Mouse (Mus musculus) right cerebral cortex, postnatal 4 days (tissue): ENCODE results near the gene Srrm4.
A peak's percentile ranks its signal among the peaks of the same experiment; 100 is the strongest.

Source experiments
- DNase-seq: peaks from one replicate; pipeline ENCODE4 v3.0.0-alpha.2; 2022

The Srrm4 gene

DNA sequence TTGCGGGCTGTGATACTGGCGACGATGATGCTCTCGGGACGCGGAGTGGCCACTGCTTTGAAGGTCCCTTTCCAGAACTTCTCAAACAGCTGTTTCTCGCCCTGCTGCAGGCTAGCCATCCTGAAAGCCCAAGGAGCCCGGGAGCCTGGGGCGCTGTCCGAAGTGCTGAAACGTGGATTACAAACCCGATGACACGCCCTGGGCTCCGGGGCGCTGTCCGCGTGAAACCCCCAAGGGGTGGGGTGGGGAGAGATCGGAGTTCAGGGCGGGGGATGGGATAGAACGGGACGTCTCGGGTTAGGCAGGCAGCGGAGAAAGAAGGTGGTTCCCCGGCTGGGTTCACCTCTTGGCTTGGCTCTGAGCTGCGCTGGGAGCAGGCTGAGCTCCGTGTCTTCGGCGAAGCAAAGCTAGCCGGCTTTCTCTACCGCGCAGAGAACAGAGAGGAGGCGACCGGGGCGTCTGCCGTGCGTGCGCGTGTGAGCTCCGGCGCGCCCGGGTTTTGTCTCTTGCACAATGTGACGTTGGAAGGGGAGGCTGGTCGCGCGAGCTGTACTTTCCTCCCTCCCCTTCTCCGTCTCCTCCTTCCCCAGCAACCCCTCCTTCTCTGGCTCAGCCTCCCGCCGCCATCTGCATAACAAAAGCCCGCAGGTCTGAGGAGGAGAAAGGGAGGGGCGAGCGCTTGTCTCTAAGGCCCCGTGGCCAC lies at the start of gene Srrm4:
TSS of gene Srrm4 (minus strand) at position 472 of the 703 bp plus-strand sequence.
- peak; percentile 85 for DNase-seq

DNA sequence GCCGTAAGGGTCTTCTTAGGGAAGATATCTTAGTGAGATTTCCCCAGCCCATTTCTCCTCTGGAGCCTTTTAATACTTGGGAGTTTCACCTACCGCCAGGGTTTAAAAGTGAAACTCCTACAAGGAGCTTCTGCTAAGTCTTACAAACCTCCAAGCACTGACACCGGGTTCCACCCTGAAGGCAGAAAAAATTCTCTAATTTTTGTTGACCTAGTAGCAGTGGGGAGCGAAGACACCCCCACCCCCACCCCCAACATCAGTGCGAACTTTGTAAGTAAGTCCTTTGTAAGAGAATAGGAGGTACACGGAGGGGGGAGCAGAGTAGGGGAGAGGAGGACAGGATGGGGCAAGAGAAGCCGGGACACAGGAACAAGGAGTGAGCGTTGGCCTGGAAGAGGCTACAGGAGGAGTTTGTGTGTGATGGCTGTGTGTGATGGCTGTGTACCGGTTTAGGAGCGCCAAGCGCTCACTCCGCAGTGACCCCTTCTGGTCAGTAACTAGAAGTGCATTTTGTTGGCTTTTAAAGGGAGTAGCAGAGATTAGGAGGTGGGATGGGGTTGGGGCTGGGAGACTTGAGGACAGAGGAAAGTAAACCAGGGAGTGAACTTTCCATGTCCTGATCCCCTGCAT lies 1.3 kb upstream of the Srrm4 start:
- peak; percentile 51 for DNase-seq

DNA sequence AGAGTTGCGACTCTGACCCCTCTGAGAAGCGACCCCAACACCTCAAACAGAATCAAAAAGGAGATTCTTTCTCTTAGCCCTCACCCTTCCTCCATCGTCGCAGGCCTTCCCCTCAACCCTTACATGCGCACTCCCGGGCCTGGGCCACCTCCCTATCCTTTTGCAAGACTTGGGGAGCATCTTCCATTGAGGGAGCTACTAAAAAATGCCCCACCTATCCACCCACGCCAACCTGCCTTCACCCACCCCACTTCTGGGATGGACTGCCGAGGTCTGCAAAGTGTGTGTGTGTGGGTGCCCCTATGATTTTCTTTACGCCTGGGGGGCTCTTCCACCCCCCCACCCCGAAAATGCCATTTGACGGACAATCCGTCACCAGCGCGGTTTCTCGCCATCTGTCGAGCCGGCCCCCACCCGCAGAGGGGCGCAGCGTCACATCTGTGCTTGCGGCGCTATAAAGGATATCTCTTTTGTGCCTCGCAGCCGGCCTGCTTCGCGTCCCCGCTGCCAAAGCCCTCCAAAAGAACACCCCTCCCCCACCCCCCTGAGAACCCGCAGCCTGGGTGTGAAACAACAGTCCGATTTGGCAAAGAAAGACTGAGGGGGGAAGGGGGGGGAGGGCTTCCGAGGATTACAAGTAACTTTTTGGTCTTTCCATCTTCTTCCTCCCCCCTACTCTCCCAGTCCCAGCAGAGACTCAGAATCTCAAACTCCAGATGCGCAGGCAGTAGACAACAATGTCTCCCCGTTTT lies 608 bp upstream of the Srrm4 start:
- DNase-seq: peak; percentile 62

DNA sequence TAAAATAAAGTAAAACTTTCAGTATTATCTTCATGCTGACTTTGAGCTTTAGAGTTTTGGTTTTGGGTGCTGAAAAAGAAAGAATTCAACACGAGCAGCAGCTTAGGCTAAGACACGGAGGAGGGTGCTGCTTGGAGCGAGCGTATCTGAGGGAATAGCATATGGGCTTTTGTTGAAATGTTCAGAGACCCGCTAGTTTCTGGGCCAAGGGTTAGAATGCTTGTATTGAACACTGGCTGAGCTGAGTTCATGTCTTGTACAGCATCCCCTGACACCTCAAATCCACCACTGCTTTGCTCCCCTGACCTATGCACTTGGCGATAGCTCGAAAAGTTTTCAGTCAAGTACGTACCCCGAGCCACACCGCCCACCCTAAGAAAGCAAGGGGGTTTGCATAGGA lies 919 bp downstream of the Srrm4 start:
- DNase-seq: no peak

DNA sequence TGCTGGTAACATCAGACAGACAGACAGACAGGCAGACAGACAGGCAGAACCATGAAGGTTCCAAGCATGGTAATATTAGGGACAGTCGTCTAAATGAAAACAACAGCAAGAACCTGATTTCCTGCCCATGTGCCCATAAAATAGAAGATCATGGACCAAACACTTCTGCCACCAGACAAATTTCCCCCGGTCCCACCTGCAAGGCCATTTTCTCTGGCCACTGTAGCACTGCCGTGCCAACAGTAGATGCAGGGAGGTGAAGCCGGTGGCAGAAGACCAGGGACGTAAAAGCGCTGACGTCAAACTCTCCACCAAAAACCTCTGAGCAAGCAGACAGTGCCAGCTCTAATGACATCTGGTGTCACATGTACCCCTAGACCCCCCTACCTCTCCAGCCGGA lies 2.0 kb downstream of the Srrm4 start:
- DNase-seq: no peak

DNA sequence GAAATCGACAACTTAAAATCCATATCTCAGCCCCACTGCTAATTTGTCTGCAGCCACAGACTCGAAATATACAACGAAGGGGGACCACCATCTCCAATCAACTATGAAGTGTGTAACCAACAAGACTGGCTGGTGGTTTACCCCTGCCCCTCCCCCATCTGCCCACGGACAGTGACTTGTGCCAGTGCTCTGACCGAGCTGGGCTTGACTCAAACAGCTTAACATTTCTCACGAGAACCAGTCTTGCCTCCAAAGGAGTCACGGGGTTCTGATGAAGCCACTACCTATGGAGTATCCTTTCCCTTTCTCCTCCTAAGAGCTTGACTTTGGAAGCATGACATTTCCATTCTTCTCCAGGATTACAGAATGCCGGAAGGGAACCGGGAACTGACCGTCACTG lies 2.8 kb downstream of the Srrm4 start:
- DNase-seq: no peak

DNA sequence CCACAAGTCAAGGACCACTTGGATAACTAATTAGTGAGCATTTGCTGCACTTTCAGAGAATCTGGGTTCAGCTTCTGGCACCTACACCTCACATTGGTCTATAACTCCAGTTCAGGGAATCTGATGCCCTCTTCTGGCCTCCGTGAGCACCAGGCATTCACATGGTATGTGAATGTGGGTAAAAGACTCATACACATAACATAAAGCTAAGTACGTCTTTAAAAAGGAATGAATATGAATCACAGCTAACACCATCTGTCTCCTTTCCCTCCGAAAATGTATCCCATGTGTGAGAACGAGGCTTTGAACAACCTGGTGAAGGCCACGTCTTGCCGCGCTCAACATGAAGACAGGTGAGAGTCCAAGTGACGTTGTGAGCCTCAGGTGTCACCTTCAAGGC lies 12.1 kb downstream of the Srrm4 start:
- DNase-seq: no peak

DNA sequence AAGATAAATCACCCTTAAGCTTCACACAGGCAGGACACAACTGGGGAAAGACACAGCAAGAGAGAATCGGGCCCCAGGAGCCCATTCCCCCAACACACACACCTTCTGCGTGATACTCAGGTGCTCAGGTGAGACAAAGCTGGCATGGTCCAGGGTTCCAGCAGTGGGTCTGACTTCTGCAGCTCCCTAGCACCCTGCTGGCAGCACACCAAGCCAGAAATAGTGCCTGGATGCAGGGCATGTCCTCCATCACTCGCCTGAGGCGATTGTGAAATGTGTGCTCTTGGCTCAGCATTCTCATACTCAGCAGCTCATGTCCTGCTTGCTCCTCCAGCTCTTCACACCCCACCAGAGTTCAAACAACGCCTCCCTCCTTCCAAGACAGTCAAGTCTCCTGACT lies 14.5 kb downstream of the Srrm4 start:
- no peak for DNase-seq

DNA sequence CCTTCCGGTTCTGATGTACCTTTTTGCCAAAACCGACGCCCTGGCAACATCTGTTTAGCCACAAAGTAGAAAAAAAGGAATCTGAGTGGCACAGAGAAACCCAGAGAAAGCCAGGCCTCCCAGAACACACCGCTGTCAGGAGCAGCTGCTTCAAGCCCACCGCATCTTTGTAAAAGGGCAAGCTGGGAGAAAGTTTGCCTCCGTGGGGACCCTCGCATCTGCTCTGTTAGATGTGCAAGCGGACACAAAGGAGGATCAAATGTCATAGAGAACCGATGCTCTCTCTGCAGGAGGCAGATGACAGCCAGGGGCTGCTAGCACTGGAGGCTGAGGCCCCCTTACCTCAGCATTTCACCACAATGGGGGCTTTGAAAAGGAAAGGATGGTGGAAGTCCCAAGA lies 18.3 kb downstream of the Srrm4 start:
- no peak for DNase-seq

DNA sequence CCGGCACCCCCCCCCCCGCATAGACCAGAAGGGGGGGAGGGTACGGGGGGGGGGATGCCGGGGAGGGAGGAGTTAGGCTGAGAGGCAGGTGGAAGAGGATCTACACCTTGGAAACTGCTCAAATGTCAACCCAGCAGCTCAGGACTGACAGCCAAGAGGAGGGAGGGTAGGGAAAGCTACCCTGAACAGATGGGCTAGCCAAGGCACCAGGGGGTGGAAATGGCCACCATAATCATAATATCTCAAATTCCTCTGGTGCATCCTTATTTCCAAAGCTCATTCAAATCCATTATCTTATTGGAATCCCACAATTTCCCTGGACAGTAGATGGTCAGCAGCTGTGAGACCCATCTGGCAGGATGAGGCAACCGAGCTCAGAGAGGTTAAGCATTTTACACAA lies 19.7 kb downstream of the Srrm4 start:
- no peak for DNase-seq

DNA sequence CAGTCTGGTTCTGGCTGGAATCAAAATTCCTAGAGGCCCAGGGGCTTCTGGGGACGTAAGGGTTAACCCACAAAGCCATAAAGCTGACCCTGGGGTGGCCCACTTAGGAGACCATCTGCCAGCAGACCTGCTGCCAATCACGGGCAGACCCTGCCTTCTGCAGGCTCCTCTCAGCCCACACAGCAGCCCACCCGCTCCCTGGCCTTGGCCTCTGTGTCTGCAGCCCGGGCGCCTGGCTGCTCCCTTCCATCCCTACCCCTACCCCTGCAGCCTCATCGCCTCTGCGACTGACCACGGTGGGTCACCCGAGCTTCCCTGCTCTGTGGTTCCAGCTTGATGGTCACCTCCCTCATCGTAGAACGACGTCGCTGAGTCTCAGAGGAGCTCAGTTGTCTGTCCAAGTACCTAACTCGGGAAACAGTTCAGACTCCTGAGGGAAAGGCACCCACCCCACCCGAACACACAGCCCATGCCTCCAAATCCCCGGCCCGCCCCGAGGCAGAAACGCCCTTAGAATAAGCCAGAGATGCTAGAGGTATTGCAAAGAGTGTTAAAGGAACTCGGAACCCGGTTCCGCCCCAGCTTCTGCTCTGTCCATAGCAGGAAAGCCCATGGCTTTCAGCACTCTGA lies 20.3 kb downstream of the Srrm4 start:
- DNase-seq: no peak

DNA sequence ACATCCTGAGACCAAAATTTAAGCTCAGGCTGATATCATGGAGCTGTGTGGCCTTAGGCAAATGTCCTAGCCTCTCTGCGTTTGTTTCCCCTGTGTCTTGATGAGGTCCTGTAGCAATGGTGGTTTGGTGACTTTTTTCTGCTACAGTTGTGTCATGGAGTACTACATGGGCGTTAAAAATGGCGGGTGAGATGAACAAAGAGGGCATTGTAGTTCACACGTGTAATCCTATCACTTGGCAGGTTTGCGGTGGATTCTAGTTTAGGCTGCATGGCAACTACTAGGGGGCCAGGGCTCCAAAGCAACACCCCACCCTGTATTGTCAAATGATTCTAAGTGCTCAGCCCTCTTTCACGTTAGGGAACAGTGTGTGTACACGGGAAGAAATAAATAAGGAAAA lies 21.1 kb downstream of the Srrm4 start:
- DNase-seq: no peak

DNA sequence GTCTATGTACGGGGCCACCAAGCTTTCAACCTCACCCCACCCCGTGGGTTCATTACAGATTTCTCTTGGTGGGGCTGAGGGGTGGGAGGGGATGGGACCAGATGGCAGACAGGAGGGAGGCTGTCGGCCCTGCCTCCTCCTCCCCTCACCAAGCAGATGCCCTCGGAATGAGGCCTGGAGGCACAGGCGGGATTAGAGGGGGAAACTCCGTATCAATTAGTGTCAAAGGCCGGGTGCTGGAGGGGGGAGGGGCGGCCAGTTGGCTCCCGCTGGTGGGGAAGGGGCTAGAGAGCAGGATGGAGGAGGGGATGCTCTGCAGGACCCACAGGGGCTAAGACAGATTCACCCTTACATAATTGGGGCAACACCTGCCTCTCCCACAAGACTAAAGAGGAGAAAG lies 22.0 kb downstream of the Srrm4 start:
- no peak for DNase-seq

DNA sequence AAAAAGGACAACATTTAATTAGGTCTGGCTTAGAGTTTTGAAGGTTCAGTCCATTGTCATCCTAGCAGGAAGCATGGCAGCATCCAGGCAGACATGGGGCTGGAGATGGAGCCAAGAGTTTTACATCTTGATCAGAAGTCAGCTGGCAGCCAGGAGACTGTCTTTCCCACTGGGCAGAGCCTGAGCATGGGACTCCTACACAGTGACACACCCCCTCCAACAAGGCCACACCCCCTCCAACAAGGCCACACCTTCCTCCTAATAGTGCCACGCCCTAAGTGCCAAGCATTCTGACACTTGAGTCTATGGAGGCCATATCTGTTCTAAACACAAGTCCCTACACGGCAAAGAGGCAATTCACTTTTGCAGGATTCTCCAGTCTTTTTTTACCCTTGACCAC lies 23.6 kb downstream of the Srrm4 start:
- no peak for DNase-seq

DNA sequence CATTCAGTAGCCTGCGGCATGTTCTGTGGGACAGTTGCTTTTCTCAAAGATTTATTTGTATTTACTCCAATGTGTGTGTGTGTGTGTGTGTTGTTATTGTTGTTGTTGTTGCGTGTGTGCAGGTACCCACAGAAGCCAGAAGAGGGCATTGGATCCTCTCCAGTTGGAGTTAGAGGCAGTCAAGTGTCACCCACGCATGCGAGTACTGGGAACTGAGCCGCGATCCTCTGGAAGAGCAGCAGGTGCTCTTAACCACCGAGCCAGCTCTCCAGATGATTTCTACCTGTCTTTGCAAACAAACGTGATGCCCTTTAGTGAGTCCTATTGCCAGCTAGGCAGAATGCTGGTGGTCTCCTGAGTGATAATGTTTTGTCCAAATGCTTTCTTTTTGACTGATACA lies 24.3 kb downstream of the Srrm4 start:
- no peak for DNase-seq

DNA sequence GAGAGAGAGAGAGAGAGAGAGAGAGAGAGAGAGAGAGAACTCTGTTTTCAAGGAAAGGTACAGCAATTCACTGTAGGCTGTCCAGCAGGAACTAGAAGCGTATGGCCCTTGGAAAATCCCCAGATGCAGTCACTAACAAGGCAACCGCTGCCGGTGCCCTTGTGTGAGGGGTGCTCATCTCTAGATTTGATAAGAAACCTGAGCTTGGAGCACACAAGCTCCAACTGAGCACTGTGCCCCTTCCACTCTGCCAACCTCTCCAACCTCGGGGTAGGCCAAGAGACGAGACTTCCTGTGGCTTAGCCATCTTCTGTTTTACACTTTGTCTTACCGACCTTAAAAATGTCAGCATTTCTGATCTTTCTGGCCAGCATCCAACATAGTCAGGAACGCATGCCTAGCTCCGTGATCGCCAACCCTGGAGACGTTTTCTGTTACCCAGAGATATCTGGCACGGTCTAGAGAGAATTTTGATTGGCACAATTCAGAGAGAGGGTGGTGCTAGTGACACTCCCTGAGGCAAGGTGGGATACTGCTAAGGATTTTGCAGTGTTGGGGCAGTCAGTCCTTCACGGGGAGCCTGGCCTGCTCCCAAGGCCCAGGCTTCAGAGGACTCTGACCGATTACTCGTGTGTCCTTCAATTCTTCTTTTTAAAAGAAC lies 25.1 kb downstream of the Srrm4 start:
- DNase-seq: no peak

DNA sequence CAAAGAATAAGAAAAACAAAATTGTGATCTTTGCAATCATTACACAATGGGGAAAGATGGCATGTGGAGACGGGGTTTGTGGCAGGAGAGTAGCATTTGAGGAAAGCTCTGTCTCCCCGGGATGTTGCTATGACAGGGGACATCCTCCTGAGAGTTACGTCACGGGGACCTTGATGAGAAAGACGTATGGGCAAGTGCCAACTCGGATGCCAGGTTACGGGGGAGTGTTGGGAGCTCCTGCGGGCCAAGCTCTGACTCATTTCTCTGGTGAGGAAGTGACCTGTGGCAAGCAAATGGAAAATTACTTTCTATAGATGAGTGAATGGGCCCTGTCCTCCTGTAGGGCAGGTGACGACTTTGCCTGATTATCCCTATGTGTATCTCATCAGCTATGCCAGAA lies 26.0 kb downstream of the Srrm4 start:
- no peak for DNase-seq

DNA sequence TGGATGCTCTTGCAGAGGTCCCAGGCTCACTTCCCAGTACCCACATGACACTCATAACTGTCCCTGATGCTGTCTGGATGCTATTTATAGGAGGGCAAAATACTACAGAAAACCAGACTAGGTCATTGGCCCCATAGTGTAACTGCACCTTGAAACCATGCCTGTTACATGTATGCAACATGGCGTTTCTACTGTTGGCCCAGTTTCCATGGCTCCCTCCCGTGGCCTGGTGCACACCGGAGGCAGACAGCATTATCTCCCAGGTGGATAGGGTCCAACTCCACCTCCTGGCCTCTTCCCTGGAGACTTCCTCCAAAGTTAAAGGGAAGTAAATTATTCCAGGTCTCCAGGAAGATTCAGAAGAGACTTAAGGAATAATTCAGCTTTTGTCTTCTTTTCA lies 27.2 kb downstream of the Srrm4 start:
- DNase-seq: no peak

DNA sequence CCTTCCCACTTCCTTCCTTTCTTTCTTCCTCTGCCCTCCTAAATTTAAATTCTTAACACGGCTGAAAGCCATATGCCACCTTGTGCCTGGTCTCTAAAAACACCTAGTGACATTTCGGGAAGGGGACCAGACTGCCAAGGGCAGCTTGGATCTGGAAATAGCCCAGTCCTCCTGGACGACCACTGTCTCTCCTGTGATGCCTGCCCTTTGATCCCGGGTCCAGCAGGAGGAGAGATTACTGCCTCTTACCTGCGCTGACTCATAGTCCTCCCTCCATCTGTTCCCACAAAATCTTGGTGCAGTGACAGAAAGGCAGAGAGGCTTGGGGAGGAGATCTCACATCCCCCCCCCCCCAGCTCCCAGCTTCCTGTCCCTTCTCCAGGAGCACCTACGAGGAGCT lies 27.9 kb downstream of the Srrm4 start:
- DNase-seq: no peak

DNA sequence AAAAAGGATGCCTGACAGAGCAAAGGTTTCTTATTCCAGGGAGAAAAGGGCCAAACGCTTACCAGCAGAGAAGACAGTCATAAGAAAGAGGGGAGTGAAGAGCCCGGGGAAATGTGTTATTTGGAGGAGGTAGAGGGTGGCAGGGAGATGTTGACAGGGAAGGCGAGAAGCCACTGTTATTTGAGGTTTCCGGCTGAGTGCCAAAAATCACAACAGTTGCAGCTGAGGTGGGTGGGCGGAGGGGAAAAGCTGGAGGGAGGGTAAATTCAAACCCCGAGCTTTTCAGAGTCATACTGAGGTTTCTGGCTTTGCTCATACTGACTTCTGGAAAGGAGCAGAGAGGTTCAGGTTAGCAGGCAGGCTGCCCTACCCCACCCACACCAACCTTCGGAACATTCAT lies 32.5 kb downstream of the Srrm4 start:
- DNase-seq: no peak

DNA sequence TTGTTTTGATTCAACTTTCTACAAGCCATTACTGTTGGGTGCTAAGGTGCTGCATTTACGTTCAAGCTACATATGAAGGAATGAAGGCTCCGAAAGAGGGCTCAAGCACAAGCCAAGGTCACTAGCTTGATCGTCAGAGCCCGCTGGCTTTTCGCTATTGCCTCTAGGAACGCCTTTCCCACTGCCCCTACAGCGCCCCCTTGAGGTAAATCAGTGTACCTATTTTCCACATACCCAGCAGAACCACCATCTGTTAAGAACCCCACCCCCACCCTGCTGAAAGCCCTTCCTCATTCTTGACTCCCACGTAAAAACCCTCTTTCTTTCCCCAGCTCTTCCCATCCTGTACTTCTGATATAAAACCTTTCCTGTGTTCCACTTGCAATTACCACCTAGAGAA lies 35.0 kb downstream of the Srrm4 start:
- no peak for DNase-seq

DNA sequence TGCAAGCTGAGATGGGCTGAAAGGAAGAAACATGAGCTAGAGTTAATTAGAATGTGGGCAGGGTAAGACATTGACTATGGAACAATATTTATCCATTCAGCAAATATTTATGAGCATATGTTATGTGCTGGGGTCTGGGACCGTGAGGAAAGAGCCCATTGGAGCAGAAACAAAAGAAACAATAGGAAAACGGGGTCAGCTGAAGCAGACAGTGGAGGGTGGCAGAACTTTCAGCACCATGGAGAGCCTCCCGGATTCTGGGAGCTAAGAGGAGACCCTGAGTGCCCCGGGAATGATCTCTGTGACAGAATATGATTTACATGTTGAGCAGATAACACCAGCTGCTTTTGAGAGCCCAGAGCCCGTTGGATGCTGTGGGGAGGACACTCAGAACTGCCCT lies 37.7 kb downstream of the Srrm4 start:
- DNase-seq: no peak

DNA sequence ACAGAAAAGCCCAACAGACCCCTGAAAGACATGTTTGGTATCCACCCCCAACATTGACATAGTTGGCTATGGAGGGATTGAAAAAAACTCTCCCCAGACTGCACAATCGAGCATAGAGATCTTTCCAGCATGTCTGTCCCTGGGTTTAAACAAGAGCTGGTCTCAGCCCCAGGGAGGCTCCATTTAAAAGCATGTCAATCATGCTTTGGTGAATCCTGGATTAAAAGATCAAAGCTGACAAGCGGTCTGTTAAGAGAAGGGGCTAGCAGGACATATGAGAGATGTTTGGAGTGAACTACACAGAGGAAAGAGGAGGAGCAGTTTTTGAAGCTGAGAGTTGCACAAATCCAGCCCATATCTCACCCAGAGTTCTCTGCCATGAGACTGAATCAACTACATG lies 38.5 kb downstream of the Srrm4 start:
- DNase-seq: no peak
